Mouse (Mus musculus) forebrain, embryonic 16.5 days (tissue): ENCODE data around the gene Cabcoco1. TPM values are rescaled to one million over a fixed set of nuclear protein-coding genes. Genes with fewer than 3 reads are reported as not detected.

Source experiments
- ATAC-seq: fragments of 200-750 bp; cut with Nextera tagmentation; 2 replicates; pipeline ENCODE4 v1.8.0; 2017; ENCODE audit warnings: mild to moderate bottlenecking, moderate library complexity
- H3K27ac ChIP-seq: fragments of 300-500 bp; sonication (generic); 2 replicates; pipeline ENCODE4 v1.5.1; 2014; ENCODE audit warnings: low read length, control low read depth
- H3K27me3 ChIP-seq: fragments of 300-500 bp; sonication (generic); replicated peaks from 2 replicates; pipeline ENCODE4 v1.6.1; 2014; ENCODE audit warnings: low read length; ENCODE audit not compliant: control insufficient read depth, insufficient read depth
- H3K36me3 ChIP-seq: fragments of 300-500 bp; sonication (generic); 2 replicates; pipeline ENCODE4 v1.6.1; 2014; ENCODE audit not compliant: control insufficient read depth, insufficient read depth
- H3K4me1 ChIP-seq: fragments of 300-500 bp; sonication (generic); replicated peaks from 2 replicates; pipeline ENCODE4 v1.6.1; 2014; ENCODE audit warnings: low read length; ENCODE audit not compliant: control insufficient read depth, insufficient read depth
- H3K4me2 ChIP-seq: fragments of 300-500 bp; sonication (generic); 2 replicates; pipeline ENCODE4 v1.6.1; 2014; ENCODE audit warnings: mild to moderate bottlenecking, low read length, control low read depth
- H3K4me3 ChIP-seq: fragments of 300-500 bp; sonication (generic); replicated peaks from 2 replicates; pipeline ENCODE4 v1.5.1; 2014; ENCODE audit warnings: mild to moderate bottlenecking, low read length, control low read depth
- H3K9ac ChIP-seq: fragments of 300-500 bp; sonication (generic); replicated peaks from 2 replicates; pipeline ENCODE4 v1.6.1; 2014; ENCODE audit warnings: low read depth, low read length, control low read depth
- H3K9me3 ChIP-seq: fragments of 300-500 bp; sonication (generic); 2 replicates; pipeline ENCODE4 v1.6.1; 2016; ENCODE audit warnings: low read length; ENCODE audit not compliant: control insufficient read depth
- WGBS: fragments of 180-500 bp; shearing (Covaris S2); extraction: QIAGEN DNeasy Blood & Tissue Kit; methylation state at CpG from one replicate; pipeline ENCODE4 v1.1.7; 2014; 5-methylcytosine and 5-hydroxymethylcytosine counted together
- polyA plus RNA-seq: library from polyadenylated mRNA; unstranded; fragments of >200 nt; fragmentation: Nextera tagmentation; extraction: Ambion mirVana; gene quantifications from 2 replicates; pipeline ENCODE4 v1.2.1, GENCODE M21; 2015

Gene Cabcoco1
- polyA plus RNA-seq, 1 experiment from 2014 or later, result 0.49 TPM

DNA sequence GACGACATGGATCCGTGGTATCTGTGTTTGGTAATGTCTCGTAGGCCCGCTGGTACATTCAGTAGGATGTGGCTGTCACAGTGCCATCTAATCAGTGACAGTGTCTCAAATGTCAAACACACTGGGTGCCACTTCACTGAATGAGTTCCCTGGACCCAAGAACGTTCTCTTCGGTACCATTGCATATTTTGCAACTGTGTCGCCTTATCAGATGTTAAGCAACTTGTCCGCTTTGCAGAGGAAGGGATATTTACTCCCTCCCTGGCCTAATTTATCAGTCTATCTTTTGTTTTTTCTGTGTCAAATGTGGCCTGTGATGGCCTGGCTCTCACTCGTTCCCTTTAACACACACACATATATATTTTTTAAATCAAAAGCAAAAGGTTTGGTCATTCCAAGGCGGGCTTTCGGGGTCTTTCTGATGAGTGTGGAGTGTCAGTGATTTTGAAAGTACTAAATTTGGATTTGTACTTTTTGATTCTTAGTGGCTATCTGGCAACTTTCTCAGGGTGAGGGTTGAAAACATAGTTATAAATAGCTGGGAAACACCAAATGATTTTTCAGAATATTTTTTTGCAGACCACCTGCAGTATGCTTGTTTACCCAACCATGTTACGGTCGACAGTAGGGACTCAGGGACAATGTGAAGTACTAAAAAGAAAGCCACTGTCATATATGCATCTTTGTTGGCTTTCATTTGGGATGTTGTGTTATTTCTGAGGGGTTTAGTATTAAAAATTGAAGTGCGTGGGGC is 97.2 kb downstream of the Cabcoco1 start:
- Histone ChIP-seq H3K4me2 (no peak overlapping the region), H3K9ac (no peak overlapping the region), H3K36me3 (no peaks in the 10 kb centered on the region), H3K4me3 (no peak overlapping the region), H3K9me3 (no peaks in the 10 kb centered on the region), H3K27me3 (no peaks in the 10 kb centered on the region), H3K27ac (no peak overlapping the region), H3K4me1 (peaks cover 13% of the 10 kb centered on the region)
- 84% methylated on average over 14 of the region's 14 CpGs for WGBS
- ATAC-seq, result no peak

DNA sequence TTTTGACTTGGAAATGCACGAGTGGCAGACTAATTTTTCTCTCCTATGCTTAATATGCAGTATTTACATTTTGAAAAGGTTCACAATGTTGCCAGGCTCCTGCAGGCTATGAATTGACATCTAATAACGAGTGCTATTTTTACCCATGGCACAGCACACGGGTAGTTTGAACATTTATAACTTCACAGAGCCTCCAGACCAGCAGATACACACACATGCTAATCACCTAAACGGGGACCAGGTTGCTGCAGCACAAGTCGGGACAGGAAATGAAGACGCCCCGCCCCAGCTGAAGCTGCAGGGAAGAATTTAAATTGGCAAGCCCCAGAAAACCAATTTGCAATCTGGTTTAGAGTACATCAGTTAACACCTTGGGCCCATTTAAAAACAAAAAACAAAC is 98.6 kb downstream of the Cabcoco1 start:
- no peaks in the 10 kb centered on the region for H3K9me3 ChIP-seq
- no peaks in the 10 kb centered on the region for H3K36me3 ChIP-seq
- 0 out of 2 replicates have a peak overlapping the region, but pooled peaks have one; percentile 17 for H3K4me2 ChIP-seq
- H3K27ac ChIP-seq, result no peak overlapping the region
- no peaks in the 10 kb centered on the region for H3K27me3 ChIP-seq
- no peak overlapping the region for H3K9ac ChIP-seq
- 13% methylated on average over 7 of the region's 7 CpGs for WGBS
- H3K4me3 ChIP-seq, result no peak overlapping the region
- peak; percentile 36; the same call in 1 of the 2 replicates for ATAC-seq
- H3K4me1 ChIP-seq, result peaks cover 13% of the 10 kb centered on the region

DNA sequence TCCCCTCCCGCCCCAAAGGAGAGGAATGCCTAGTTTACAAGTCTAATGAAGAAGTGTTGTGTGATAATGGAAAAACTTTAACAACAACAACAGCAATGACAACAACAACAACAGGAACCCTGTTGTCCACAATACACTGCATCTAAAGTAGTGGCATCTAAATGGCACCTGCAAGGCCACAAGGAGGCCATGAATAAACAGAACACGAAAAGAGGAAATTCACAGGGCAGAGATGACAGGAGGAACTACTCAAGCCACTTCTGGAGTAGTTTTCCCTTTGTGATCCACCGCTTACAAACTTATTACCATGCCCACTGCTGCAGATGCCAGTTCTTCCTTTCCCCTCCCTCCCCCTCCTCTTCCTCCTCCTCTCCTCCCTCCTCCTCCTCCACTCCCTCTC is 99.0 kb downstream of the Cabcoco1 start:
- Histone ChIP-seq H3K36me3 (no peaks in the 10 kb centered on the region), H3K4me1 (peaks cover 13% of the 10 kb centered on the region)
- WGBS, result 8% methylated on average over 3 of the region's 3 CpGs

DNA sequence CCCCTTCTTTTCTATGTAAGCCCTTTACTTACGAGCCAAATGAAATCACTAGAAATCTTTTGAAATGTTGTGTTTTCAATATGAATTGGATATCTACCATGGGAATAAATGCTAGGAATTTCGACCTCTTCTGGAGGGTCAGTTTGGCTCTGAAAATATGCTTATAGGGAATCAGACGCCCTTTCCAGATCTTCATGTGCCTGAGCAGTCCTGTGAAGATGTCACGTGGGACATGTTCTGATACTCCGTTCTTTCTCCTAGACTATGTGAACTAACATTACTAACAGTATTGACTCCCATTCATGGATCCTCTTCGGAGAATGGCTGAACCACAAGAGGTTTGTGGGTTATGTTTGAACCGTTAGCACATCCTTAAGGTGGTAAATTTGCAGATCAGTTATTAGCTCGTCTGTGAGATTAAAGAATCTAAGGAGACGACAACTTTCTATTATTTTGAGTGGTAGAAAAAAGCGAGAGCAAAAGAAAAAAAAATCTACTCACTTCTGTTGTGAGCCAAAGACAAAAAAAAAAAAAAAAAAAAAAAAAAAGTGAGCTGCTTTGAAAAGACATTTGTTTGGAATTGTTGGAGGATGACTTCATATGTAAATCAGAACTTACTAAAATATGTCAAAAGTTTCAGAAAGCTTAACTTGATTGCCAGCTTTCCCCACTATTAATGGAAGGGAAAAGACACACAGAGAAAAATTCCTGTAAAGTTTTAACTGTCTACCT is 99.6 kb downstream of the Cabcoco1 start:
- Histone ChIP-seq H3K4me3 (no peak overlapping the region), H3K9me3 (no peaks in the 10 kb centered on the region), H3K27me3 (no peaks in the 10 kb centered on the region), H3K36me3 (no peaks in the 10 kb centered on the region), H3K27ac (no peak overlapping the region), H3K4me2 (no peak overlapping the region), H3K4me1 (peaks cover 13% of the 10 kb centered on the region), H3K9ac (no peak overlapping the region)
- WGBS, result 68% methylated on average over 10 of the region's 10 CpGs
- no peak for ATAC-seq

More for the DNA sequence above, 99.0 kb downstream of the Cabcoco1 start:
- 0 out of 2 replicates have a peak, but pooled peaks have one; percentile 6 for ATAC-seq
- no peak overlapping the region for H3K4me2 ChIP-seq
- no peak overlapping the region for H3K9ac ChIP-seq
- H3K27me3 ChIP-seq, result no peaks in the 10 kb centered on the region
- H3K27ac ChIP-seq, result no peak overlapping the region
- H3K4me3 ChIP-seq, result no peak overlapping the region
- H3K9me3 ChIP-seq, result no peaks in the 10 kb centered on the region

DNA sequence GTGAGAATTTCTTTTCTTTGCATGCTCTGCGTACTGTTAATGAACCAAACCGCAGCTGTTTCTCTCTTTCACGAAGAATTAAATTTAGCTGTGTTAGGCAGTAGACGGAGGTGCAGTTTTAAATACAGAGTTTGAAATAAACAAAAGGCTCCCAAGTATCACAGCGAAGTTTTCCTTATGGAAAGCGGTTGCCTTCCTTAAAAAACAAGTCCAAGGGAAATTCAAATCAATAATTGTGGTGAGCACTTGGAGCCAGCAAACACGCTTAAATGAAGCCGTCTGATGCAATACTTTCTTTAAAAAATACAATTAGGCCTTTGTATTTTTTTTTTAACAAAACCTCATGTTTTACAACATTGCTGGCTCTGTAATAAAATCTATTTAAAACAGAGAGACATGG is 101.2 kb downstream of the Cabcoco1 start:
- WGBS, result 25% methylated on average over 8 of the region's 8 CpGs
- no peak overlapping the region for H3K4me2 ChIP-seq
- H3K4me1 ChIP-seq, result peaks cover 13% of the 10 kb centered on the region
- H3K4me3 ChIP-seq, result no peak overlapping the region
- no peaks in the 10 kb centered on the region for H3K9me3 ChIP-seq
- no peak overlapping the region for H3K9ac ChIP-seq
- H3K27ac ChIP-seq, result no peak overlapping the region
- ATAC-seq, result peak; percentile 52; the same call in 1 of the 2 replicates
- H3K36me3 ChIP-seq, result no peaks in the 10 kb centered on the region
- no peaks in the 10 kb centered on the region for H3K27me3 ChIP-seq

DNA sequence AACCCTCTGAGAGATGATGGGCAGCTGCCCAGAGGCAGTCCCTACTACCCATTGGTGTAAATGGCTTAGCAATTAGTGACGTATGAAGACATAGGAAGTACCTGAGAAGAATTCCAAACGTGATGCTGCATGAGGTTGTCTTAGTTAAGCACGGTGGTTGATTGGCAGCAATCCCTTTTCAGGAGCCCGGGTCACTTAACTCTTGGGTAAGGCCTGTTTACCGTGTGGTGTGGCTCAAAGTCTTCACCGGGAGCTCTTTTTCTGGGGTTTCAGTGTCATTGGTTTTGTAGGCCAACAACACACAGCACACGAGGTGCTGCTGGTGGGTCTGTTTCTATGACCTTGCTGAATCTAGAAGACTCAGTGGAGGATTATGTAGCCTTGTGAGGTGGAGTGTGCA is 105.9 kb downstream of the Cabcoco1 start:
- no peaks in the 10 kb centered on the region for H3K9me3 ChIP-seq
- H3K9ac ChIP-seq, result no peak overlapping the region
- H3K36me3 ChIP-seq, result no peaks in the 10 kb centered on the region
- peaks cover 5% of the 10 kb centered on the region; the same call in 1 of the 2 replicates for H3K4me1 ChIP-seq
- H3K4me2 ChIP-seq, result no peak overlapping the region
- H3K4me3 ChIP-seq, result no peak overlapping the region
- no peaks in the 10 kb centered on the region for H3K27me3 ChIP-seq
- WGBS, result 86% methylated on average over 7 of the region's 7 CpGs
- no peak for ATAC-seq
- no peak overlapping the region for H3K27ac ChIP-seq

DNA sequence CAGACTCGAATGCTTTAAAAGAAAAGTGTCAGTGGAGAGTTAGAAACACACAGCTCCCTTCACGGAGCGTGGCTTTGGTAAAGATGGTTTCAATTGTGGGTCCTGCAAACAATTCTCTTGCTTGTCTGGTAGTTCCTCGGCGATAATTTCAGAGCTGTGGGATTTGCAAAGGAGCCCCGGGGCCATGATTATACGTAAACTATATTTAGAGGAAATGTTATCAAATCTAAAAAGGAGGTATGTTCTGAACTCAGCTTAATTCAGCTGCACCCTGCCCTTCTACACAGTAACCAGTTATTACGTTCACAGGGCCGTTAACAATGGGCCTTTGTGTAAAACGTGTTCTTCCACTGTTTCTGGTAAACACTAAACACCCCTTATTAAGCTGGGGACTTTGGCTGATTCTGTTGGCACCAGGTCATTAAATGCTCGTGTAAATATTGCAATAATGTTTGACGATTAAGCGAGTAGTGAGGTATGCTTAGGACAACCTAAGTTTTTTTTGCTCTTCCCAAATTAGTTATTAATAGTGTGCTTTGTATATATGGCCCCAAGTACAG is 106.6 kb downstream of the Cabcoco1 start:
- no peaks in the 10 kb centered on the region for H3K36me3 ChIP-seq
- no peak overlapping the region for H3K4me2 ChIP-seq
- WGBS, result 52% methylated on average over 13 of the region's 13 CpGs
- 0 out of 2 replicates have a peak, but pooled peaks cover under 1% of the 10 kb centered on the region for H3K4me1 ChIP-seq
- no peak overlapping the region for H3K4me3 ChIP-seq
- no peaks in the 10 kb centered on the region for H3K27me3 ChIP-seq
- no peak overlapping the region for H3K27ac ChIP-seq
- no peaks in the 10 kb centered on the region for H3K9me3 ChIP-seq
- no peak for ATAC-seq
- H3K9ac ChIP-seq, result no peak overlapping the region

DNA sequence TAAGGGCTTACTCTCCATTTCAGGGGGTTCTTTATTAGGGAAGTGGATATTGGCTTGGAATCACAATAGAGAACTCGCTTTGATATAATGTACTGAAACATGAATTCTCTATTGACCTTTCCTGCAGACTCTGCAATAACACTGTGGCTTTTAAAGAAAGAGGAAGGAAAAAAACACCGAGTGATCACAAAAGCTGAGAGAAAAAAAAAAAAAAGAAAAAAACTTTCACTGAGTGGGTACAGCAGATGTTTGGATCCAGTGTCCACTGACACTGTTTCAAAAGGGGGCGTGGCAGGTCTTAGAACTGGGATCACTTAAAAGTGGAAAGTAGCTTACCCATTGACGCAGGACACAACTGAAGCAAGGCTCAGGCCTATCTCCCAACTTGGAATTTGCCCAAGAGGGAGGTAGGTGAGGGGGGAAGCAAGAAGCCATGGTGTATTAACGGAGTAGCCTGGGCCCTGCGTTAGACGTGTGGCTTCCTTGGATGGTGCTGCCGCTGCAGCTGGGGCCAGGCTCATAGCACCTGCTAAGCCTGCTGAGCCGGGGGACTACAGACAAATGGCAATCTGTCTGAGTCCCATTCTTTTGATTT is 107.6 kb downstream of the Cabcoco1 start:
- Histone ChIP-seq H3K4me1 (no peaks in the 10 kb centered on the region), H3K27ac (no peak overlapping the region), H3K36me3 (no peaks in the 10 kb centered on the region), H3K4me2 (no peak overlapping the region), H3K4me3 (no peak overlapping the region), H3K9me3 (no peaks in the 10 kb centered on the region), H3K9ac (no peak overlapping the region), H3K27me3 (no peaks in the 10 kb centered on the region)
- no peak for ATAC-seq
- 70% methylated on average over 9 of the region's 9 CpGs for WGBS

DNA sequence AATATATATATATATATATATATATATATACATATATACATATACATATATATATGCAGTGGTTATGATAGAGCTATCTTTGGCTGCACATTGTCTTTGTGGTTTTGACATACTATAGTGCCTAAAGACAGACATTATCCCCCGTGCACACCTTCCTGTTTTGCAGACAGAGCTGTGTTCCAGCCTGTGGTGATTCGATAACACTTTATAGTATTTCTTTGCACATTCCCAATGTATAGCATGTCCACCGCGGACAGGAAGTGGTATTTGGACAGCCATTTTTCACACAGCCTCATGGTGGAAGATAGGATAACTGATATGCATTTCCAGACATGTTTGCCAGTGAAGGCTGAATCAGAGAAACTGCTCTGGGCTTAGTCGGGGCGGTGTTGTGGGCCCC is 110.3 kb downstream of the Cabcoco1 start:
- no peak for ATAC-seq
- H3K9ac ChIP-seq, result no peak overlapping the region
- no peaks in the 10 kb centered on the region for H3K4me1 ChIP-seq
- H3K9me3 ChIP-seq, result no peaks in the 10 kb centered on the region
- H3K4me3 ChIP-seq, result no peak overlapping the region
- H3K4me2 ChIP-seq, result no peak overlapping the region
- H3K27ac ChIP-seq, result no peak overlapping the region
- WGBS, result 94% methylated on average over 6 of the region's 6 CpGs
- H3K27me3 ChIP-seq, result no peaks in the 10 kb centered on the region
- H3K36me3 ChIP-seq, result no peaks in the 10 kb centered on the region
